Mouse (Mus musculus): ENCODE measurements around the gene Grid2ip.

Gene Grid2ip

GRCm38 (mm10) chr5:143386797-143387621 is 29.9 kb downstream of the Grid2ip start:
- TF ChIP-seq GATA4 (IDR thresholded peaks at IDR 0.05; ENCODE audit: insufficient replicate concordance, low read length): no peak

DNA sequence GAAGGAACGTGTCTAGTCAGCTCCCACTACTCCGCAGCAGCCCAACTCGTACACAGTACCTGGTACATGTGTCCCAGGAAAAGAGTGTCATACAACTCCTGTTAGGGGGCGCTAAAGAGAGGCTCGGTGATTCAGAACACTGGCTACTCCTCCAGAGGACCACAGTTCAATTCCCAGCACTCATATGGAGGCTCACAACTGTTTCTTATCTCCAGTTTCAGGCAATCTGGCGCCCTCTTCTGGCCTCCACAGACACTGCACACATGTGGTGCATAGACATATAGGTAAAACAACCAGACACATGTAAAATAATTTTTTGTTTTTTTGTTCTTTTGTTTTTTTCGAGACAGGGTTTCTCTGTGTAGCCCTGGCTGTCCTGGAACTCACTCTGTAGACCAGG is 37.0 kb downstream of the Grid2ip start:
- no peak for TF ChIP-seq GATA4 (IDR thresholded peaks at IDR 0.05; ENCODE audit: insufficient replicate concordance, low read length)

DNA sequence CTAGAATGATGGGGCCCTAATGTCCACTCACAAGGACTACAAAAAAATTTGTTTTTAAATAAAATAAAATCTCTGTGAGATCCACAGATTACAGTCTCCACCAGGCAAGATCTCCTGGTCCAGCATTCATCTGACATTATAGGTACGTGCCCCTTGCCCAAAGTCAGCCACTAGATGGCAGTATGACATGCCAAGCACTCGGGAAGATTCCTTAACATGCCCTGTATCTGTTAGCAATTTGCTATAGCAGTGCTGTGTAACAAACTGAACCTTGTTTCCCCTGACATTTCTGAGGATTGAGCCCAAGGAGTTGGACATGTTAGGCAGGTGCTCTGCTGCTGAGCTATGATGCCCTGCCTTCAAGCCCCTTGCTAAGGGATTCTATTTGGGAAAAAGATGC is 38.5 kb downstream of the Grid2ip start:
- TF ChIP-seq GATA4 (IDR thresholded peaks at IDR 0.05; ENCODE audit: insufficient replicate concordance, low read length): no peak

DNA sequence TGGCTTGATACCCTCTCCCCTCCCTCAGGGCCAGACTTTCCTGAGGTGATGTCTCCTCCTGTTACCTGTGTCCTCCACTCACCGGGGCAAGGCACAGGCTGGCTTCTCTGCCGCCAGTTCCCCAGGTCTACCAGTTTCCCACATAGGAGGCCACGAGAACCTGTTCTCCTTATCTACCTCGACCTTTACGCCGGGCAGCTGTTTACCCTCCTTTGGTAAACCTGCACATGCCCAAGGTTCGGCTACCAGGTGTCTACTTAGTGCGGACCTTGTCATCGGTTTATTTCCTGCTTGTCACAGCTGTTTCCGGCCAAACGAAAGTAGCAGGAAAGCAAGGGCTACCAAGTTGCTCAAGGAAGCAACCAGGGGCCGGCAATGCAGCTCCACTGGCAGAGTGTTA is 43.4 kb downstream of the Grid2ip start:
- TF ChIP-seq GATA4 (IDR thresholded peaks at IDR 0.05; ENCODE audit: insufficient replicate concordance, low read length): peak; percentile 47; the same call in 1 of the 2 replicates

GRCm38 (mm10) chr5:143401556-143401955 is 44.4 kb downstream of the Grid2ip start:
- no peak for TF ChIP-seq GATA4 (IDR thresholded peaks at IDR 0.05; ENCODE audit: insufficient replicate concordance, low read length)

GRCm38 (mm10) chr5:143403221-143404147 is 46.3 kb downstream of the Grid2ip start, which contains the start of gene Kdelr2:
Gene Kdelr2 (plus strand): TSS chr5:143403838.
- peak; percentile 44; the same call in 1 of the 2 replicates for TF ChIP-seq GATA4 (IDR thresholded peaks at IDR 0.05; ENCODE audit: insufficient replicate concordance, low read length)

- peak; percentile 62; the same call in 1 of the 2 replicates for TF ChIP-seq GATA4 (IDR thresholded peaks at IDR 0.05; ENCODE audit: insufficient replicate concordance, low read length)
Observed at GRCm38 (mm10) chr5:143404148-143404930, 47.2 kb downstream of the Grid2ip start.

GRCm38 (mm10) chr5:143405200-143405599 is 48.1 kb downstream of the Grid2ip start:
- no peak for TF ChIP-seq GATA4 (IDR thresholded peaks at IDR 0.05; ENCODE audit: insufficient replicate concordance, low read length)

DNA sequence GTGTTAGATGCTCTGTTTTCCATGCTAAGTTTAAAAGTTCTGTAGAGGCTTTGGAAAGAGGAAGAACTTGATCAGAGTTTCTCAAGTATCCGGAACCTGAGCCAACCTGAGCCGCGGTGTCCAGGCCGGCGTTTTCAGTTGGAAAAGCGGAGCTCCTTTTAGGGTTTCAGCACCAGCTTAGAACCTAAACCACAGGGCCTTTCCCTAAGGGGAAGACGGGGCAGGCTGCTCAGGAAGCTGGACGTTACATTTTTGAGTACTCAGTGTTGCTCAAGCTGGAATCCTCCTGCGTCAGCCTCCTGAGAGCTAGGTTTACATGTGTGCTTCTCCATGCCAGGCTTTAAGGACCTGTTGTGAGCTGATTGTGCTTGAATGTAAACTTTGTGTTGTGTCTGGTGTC is 49.4 kb downstream of the Grid2ip start:
- TF ChIP-seq GATA4 (IDR thresholded peaks at IDR 0.05; ENCODE audit: insufficient replicate concordance, low read length): no peak

- peak; percentile 42; the same call in 1 of the 2 replicates for TF ChIP-seq GATA4 (IDR thresholded peaks at IDR 0.05; ENCODE audit: insufficient replicate concordance, low read length)
Observed at GRCm38 (mm10) chr5:143409239-143409638, 52.1 kb downstream of the Grid2ip start.

GRCm38 (mm10) chr5:143410841-143411395 is 53.8 kb downstream of the Grid2ip start:
- TF ChIP-seq GATA4 (IDR thresholded peaks at IDR 0.05; ENCODE audit: insufficient replicate concordance, low read length): no peak

DNA sequence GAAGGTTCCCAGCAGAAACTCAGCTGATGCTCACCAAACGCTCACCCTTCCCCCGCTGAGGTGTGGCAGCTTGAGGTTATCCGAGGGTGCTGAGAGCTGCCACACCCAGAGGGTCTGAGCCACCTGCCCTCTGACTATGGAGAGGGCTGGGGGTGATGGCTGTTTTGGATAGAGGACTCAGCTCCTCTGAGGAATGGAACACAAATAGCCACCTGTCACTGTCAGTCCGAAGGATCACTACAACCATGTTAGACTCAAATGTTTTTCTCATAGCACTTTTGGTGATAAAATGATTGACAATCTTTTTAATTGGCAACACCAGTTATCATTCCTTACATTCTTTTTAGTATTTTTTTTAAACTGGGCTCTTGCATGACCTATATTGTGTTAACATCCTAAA is 64.3 kb downstream of the Grid2ip start:
- no peak for TF ChIP-seq GATA4 (IDR thresholded peaks at IDR 0.05; ENCODE audit: insufficient replicate concordance, low read length)

DNA sequence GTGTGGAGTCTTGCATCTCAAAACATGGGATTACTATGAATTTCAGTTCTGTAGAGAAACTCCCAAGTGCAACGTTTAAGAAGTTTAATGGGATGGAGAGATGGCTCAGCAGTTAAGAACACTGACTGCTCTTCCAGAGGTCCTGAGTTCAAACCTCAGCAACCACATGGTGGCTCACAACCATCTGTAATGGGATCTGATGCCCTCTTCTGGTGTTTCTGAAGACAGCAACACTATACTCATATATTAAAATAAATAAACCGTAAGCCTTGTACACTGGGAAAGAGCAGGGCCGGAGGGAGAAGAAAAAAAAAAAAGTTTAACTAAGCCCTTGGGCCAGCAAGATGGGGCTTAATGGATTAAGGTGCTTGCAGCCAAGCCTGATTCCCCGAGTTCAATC is 65.9 kb downstream of the Grid2ip start:
- no peak for TF ChIP-seq GATA4 (IDR thresholded peaks at IDR 0.05; ENCODE audit: insufficient replicate concordance, low read length)

DNA sequence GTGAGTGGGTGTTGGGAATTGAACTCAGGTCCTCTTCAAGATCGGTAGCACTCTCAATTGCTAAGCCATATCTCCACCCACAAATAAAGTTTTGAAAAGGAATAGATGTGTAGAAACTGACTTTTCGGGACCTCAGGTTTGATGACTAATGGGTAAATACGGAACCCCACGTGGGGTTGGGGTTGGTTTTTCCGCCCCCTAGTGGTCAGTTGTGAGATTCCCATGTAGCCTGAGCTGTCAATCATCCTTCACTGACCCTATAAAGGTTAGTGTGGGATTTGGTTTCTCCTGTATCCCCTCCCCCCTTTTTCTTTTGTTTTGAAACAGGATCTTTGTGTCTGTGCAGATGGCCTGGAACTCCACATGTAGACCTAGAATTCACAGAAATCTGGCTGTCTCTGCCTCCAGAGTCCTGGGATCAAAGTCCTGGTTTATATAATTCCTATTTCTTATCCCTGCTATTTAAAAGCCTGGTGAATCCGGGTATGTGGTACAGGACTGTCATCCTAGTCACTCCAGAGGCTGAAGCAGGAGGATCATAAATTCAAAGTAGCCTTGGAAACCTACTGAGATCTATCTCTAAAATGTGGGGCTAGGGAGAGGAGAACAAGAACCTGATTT is 66.9 kb downstream of the Grid2ip start:
- TF ChIP-seq GATA4 (IDR thresholded peaks at IDR 0.05; ENCODE audit: insufficient replicate concordance, low read length): no peak

Measured in liver, adult (tissue).